Mouse (Mus musculus): Measurements from ENCODE around the gene Fgd5.
"Not testable (repeated sequence)": the region's sequence is repeated elsewhere in the genome, so short reads cannot be mapped to it uniquely, and the experiment has no call there.

The Fgd5 gene

GRCm38 (mm10) chr6:92071121-92071839 lies 92.6 kb downstream of the Fgd5 start:
- peak; percentile 46 for DNase-seq

- DNase-seq, result no peak
These were observed 102.1 kb downstream of the Fgd5 start for GRCm38 (mm10) chr6:92080730-92081129.

- no peak for DNase-seq
These were observed 104.1 kb downstream of the Fgd5 start for GRCm38 (mm10) chr6:92082756-92083155.

- DNase-seq, result no peak
These were observed 106.3 kb downstream of the Fgd5 start for GRCm38 (mm10) chr6:92084932-92085331.

GRCm38 (mm10) chr6:92089141-92089540 lies 110.5 kb downstream of the Fgd5 start:
- not testable (repeated sequence) for DNase-seq

GRCm38 (mm10) chr6:92089982-92090381 lies 111.3 kb downstream of the Fgd5 start:
- no peak for DNase-seq

GRCm38 (mm10) chr6:92090497-92090896 lies 111.8 kb downstream of the Fgd5 start:
- no peak for DNase-seq

- DNase-seq, result peak; percentile 91
These were observed 112.5 kb downstream of the Fgd5 start, which contains the start of gene Nr2c2 for GRCm38 (mm10) chr6:92091130-92091591. Nr2c2 (plus strand) TSS chr6:92091390.

GRCm38 (mm10) chr6:92091767-92092489 lies 113.2 kb downstream of the Fgd5 start:
- peak; percentile 100 for DNase-seq

- peak; percentile 16 for DNase-seq
These were observed 114.1 kb downstream of the Fgd5 start for GRCm38 (mm10) chr6:92092737-92093136.

- DNase-seq, result no peak
These were observed 115.2 kb downstream of the Fgd5 start for GRCm38 (mm10) chr6:92093869-92094268.

- DNase-seq, result no peak
These were observed 122.1 kb downstream of the Fgd5 start for GRCm38 (mm10) chr6:92100679-92101360.

- no peak for DNase-seq
These were observed 145.9 kb downstream of the Fgd5 start for GRCm38 (mm10) chr6:92124547-92124946.
